Mouse (Mus musculus) yolk sac, embryonic 10.5 days (tissue): ENCODE results near the gene Arl16.

Experiments
- DNase-seq: peaks from one replicate; pipeline ENCODE4 v3.0.0-alpha.2; 2017; ENCODE audit warnings: low spot score

Gene Arl16

GRCm38 (mm10) chr11:120445475-120445874 is 21.9 kb downstream of the Arl16 start:
- no peak for DNase-seq

GRCm38 (mm10) chr11:120444106-120444505 is 23.3 kb downstream of the Arl16 start:
- DNase-seq: no peak

- no peak for DNase-seq
These were observed 24.6 kb downstream of the Arl16 start for GRCm38 (mm10) chr11:120442765-120443280.

- DNase-seq: no peak
These were observed 25.1 kb downstream of the Arl16 start, which contains the start of gene Tspan10 for GRCm38 (mm10) chr11:120442344-120442743. Gene Tspan10 (plus strand): TSS chr11:120442644.

- no peak for DNase-seq
These were observed 29.5 kb downstream of the Arl16 start for GRCm38 (mm10) chr11:120437857-120438385.

GRCm38 (mm10) chr11:120437152-120437856 is 30.1 kb downstream of the Arl16 start, which contains the start of gene Nploc4:
Gene Nploc4 (minus strand): TSS chr11:120437708.
- DNase-seq: peak; percentile 89

- no peak for DNase-seq
These were observed 40.7 kb downstream of the Arl16 start for GRCm38 (mm10) chr11:120426727-120427126.

- DNase-seq: peak; percentile 43
These were observed 43.7 kb downstream of the Arl16 start for GRCm38 (mm10) chr11:120423569-120424295.

- DNase-seq: no peak
These were observed 44.5 kb downstream of the Arl16 start for GRCm38 (mm10) chr11:120422651-120423568.

- DNase-seq: no peak
These were observed 48.8 kb downstream of the Arl16 start for GRCm38 (mm10) chr11:120418592-120418991.

GRCm38 (mm10) chr11:120417852-120418251 is 49.6 kb downstream of the Arl16 start:
- DNase-seq: no peak
